Mouse (Mus musculus): ENCODE data around the gene Zfp770. TPM values are rescaled to one million over a fixed set of nuclear protein-coding genes. Genes with fewer than 3 reads are reported as not detected.
A peak's percentile ranks its signal among the peaks of the same experiment; 100 is the strongest.

Gene Zfp770
- total RNA-seq (2014; rRNA removed) = 24.2 and 28.6 TPM in 2 replicates
- polyA plus RNA-seq (2015; fragmentation: Nextera tagmentation; extraction: Ambion mirVana) = 8.1 and 8.2 TPM in 2 replicates

DNA sequence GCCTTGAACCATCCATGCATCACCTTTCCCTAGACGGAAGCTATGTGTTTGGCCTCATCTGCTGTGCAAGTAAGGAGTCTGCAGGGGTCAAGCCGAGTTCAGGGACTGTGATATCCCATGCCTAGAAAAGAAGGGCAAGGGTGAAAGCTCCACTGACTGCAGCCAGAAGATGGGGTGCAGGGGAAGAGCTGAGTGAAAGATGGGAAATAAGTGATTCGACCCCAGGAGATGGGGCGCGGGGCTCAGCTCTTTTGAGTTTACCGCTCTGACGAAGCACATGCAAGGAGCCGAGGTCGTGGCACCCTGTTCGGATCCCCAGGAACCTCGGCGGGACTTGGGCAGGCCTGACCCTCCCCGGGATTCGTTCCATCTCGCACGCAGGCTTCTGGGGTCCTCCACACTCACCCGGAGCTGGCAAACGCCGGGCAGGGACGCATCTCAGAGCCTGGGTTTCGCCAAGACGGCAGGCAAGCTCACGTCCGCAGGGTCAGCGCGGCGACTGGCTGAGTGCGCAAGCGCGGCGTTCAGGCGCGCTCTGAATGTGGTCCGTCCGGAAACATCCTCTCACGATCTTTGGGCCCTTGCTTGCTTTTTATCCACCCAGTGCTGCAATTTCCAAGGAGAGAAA lies at the start of gene Zfp770:
Gene Zfp770 (minus strand): TSS at position 538 of the 628 bp plus-strand sequence.
- peak within 1 kb of the TSS; percentile 65 for H3K4me2 ChIP-seq (ENCODE audit: low read depth)
- peak; percentile 99 for ATAC-seq
- peak within 1 kb of the TSS; percentile 82 for H3K9ac ChIP-seq
- H3K9me3 ChIP-seq (ENCODE audit: low read length) = no peaks in the 10 kb centered on the region
- no peaks in the 10 kb centered on the region for H3K27me3 ChIP-seq (ENCODE audit: insufficient read depth, low read length)
- H3K36me3 ChIP-seq (ENCODE audit: insufficient read depth) = no peaks in the 10 kb centered on the region; the same call in 1 of the 2 replicates
- peak; percentile 92 for DNase-seq
- H3K4me3 ChIP-seq (ENCODE audit: low read depth, low read length) = peak within 1 kb of the TSS; percentile 68
- WGBS = under 1% methylated on average over 36 of the region's 36 CpGs
- H3K4me1 ChIP-seq (ENCODE audit: insufficient read depth) = peaks cover 11% of the 10 kb centered on the region
- no peak for TF ChIP-seq CTCF (IDR thresholded peaks at IDR 0.05; ENCODE audit: low read depth)
- H3K27ac ChIP-seq (ENCODE audit: low read depth, low read length) = peak within 1 kb of the TSS; percentile 78

DNA sequence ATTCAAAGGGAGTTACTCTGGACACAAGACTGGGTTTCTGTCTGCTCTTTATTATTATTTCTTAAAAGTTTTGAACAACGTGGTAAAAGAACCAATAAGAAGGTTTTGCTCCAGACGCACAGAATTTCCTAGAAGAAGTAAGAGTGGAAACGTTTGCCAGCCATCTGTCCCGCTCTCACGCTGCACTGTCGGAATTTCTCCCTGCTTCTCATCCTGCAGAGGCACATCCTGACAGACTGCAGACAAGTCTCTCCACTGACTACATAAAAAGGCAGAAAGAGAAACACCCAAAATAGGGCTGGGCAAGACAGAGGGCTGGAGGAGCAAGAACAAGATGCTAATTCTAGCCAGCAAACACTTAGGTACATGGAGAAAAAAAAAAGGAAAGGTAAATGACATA lies 48.2 kb upstream of the Zfp770 start:
- no peak overlapping the region for H3K4me3 ChIP-seq (ENCODE audit: low read depth, low read length)
- DNase-seq (peak; percentile 31), ATAC-seq (peak; percentile 27; the same call in 1 of the 2 replicates)
- no peak for TF ChIP-seq CTCF (IDR thresholded peaks at IDR 0.05; ENCODE audit: low read depth)
- H3K9ac ChIP-seq = no peak overlapping the region
- no peak overlapping the region for H3K27ac ChIP-seq (ENCODE audit: low read depth, low read length)
- no peaks in the 10 kb centered on the region for H3K9me3 ChIP-seq (ENCODE audit: low read length)
- H3K27me3 ChIP-seq (ENCODE audit: insufficient read depth, low read length) = no peaks in the 10 kb centered on the region
- no peak overlapping the region for H3K4me2 ChIP-seq (ENCODE audit: low read depth)
- H3K4me1 ChIP-seq (ENCODE audit: insufficient read depth) = no peaks in the 10 kb centered on the region
- H3K36me3 ChIP-seq (ENCODE audit: insufficient read depth) = no peaks in the 10 kb centered on the region
- WGBS = 57% methylated on average over 6 of the region's 6 CpGs

DNA sequence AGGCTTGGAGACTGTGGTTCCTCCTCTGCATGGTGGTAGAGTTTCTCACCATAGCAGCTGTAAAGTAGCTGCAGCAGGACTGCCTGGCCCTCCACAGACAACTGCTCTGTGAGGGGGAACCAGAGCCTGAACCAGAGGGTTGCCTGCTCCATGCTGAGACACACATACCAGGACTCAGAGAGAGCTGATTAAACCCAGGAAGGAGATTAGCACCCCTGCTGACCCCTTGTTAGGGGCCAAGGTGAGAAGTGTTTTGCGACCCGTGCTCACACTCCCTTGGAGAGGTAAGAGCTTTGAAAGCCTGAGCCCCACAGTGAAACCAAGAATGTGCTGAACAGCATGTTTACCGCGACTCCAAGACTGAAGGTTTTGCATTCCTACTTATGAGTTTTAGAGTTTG lies 36.4 kb upstream of the Zfp770 start:
- no peaks in the 10 kb centered on the region for H3K4me1 ChIP-seq (ENCODE audit: insufficient read depth)
- H3K4me3 ChIP-seq (ENCODE audit: low read depth, low read length) = no peak overlapping the region
- no peak overlapping the region for H3K4me2 ChIP-seq (ENCODE audit: low read depth)
- WGBS = 12% methylated on average over 4 of the region's 4 CpGs
- no peaks in the 10 kb centered on the region for H3K27me3 ChIP-seq (ENCODE audit: insufficient read depth, low read length)
- DNase-seq (no peak), ATAC-seq (no peak)
- no peak overlapping the region for H3K9ac ChIP-seq
- no peaks in the 10 kb centered on the region for H3K36me3 ChIP-seq (ENCODE audit: insufficient read depth)
- no peaks in the 10 kb centered on the region for H3K9me3 ChIP-seq (ENCODE audit: low read length)
- no peak overlapping the region for H3K27ac ChIP-seq (ENCODE audit: low read depth, low read length)
- no peak for TF ChIP-seq CTCF (IDR thresholded peaks at IDR 0.05; ENCODE audit: low read depth)

DNA sequence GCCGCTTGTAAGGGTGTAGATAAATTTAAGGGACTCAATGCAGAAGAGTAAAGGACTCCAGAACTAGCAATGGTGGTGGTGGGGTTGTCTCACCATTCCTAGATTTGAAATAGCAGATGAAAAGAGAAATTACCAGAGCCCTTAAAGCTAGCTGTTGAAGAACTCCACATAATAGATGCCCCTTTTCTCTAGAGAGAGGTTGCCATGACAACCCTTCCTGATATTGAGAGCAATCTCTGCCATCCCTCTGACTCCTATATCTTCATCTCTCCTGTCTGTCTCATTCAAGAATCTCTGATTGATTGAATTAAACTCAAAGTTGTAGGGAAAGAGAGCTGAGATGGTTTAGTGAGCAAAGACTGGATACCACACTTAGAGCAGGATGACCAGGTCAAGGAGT lies 35.3 kb upstream of the Zfp770 start:
- no peak overlapping the region for H3K27ac ChIP-seq (ENCODE audit: low read depth, low read length)
- no peaks in the 10 kb centered on the region for H3K9me3 ChIP-seq (ENCODE audit: low read length)
- H3K4me1 ChIP-seq (ENCODE audit: insufficient read depth) = no peaks in the 10 kb centered on the region
- no peak for TF ChIP-seq CTCF (IDR thresholded peaks at IDR 0.05; ENCODE audit: low read depth)
- no peak overlapping the region for H3K4me3 ChIP-seq (ENCODE audit: low read depth, low read length)
- WGBS = 93% methylated on average over 1 of the region's 1 CpGs
- no peak overlapping the region for H3K4me2 ChIP-seq (ENCODE audit: low read depth)
- no peaks in the 10 kb centered on the region for H3K36me3 ChIP-seq (ENCODE audit: insufficient read depth)
- no peaks in the 10 kb centered on the region for H3K27me3 ChIP-seq (ENCODE audit: insufficient read depth, low read length)
- ATAC-seq (peak; percentile 48; the same call in 1 of the 2 replicates), DNase-seq (peak; percentile 47)
- no peak overlapping the region for H3K9ac ChIP-seq

DNA sequence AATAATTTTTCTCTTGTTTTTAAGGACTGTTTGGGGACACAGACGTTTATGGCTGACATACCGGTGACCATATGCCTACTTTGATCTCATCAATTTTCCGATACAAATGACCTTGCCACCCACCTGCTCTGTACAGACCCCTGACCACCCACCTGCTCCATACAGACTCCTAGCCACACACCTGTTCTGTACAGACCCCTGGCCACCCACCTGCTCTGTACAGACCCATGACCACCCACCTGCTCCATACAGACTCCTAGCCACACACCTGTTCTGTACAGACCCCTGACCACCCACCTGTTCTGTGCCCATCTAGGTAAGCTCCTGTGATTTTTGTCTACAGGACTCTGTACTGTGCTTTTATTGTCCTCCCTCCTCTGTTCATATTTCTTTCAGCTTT lies 34.3 kb upstream of the Zfp770 start:
- Histone ChIP-seq H3K27ac (ENCODE audit: low read depth, low read length) (no peak overlapping the region), H3K27me3 (ENCODE audit: insufficient read depth, low read length) (no peaks in the 10 kb centered on the region), H3K4me2 (ENCODE audit: low read depth) (no peak overlapping the region), H3K9me3 (ENCODE audit: low read length) (no peaks in the 10 kb centered on the region), H3K4me1 (ENCODE audit: insufficient read depth) (no peaks in the 10 kb centered on the region), H3K4me3 (ENCODE audit: low read depth, low read length) (no peak overlapping the region), H3K36me3 (ENCODE audit: insufficient read depth) (no peaks in the 10 kb centered on the region), H3K9ac (no peak overlapping the region)
- WGBS = 86% methylated on average over 3 of the region's 3 CpGs
- TF ChIP-seq CTCF (IDR thresholded peaks at IDR 0.05; ENCODE audit: low read depth) = no peak
- DNase-seq = no peak
- no peak for ATAC-seq

DNA sequence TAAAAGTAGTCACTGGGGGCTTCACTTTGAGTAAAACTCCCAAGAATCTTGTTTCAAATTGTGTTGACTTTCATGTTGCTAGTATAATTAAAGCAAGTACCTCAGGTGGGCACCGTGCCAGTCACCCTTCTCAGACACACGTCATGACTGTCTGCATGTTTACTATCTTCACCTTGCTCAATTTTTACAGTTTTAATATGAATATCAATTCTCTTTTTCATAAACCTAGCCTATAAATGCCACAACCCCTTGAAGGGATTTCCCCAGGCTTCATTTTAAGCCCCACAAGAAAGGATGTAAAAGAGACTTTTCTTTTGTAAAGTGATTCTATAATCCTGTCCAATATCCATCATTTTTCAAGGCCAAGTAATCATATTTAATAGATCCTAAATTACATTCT lies 30.0 kb upstream of the Zfp770 start:
- no peak for ATAC-seq
- Histone ChIP-seq H3K36me3 (ENCODE audit: insufficient read depth) (no peaks in the 10 kb centered on the region), H3K27me3 (ENCODE audit: insufficient read depth, low read length) (no peaks in the 10 kb centered on the region), H3K4me1 (ENCODE audit: insufficient read depth) (no peaks in the 10 kb centered on the region), H3K9ac (no peak overlapping the region), H3K9me3 (ENCODE audit: low read length) (no peaks in the 10 kb centered on the region), H3K4me2 (ENCODE audit: low read depth) (no peak overlapping the region), H3K27ac (ENCODE audit: low read depth, low read length) (no peak overlapping the region), H3K4me3 (ENCODE audit: low read depth, low read length) (no peak overlapping the region)
- no peak for DNase-seq
- TF ChIP-seq CTCF (IDR thresholded peaks at IDR 0.05; ENCODE audit: low read depth) = no peak
- WGBS = 59% methylated on average over 2 of the region's 2 CpGs

DNA sequence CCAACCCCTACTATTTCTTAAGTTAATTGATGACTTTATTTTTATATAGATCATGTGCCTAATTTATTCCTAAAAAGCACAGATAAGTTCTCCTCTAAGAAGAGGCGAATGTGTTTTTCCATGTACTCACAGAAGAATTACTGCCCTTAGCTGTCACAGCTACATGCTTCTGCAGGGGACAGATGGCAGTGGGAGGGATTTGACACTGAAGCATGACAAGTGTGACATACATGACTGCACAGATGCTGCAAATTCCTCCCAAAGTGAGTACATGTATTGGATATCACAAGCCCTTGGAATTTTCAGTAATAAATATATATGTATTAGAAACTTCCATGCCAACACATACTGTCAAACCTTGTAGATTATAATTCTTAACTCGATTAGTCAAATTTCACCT lies 27.4 kb upstream of the Zfp770 start:
- no peaks in the 10 kb centered on the region for H3K9me3 ChIP-seq (ENCODE audit: low read length)
- no peak for TF ChIP-seq CTCF (IDR thresholded peaks at IDR 0.05; ENCODE audit: low read depth)
- H3K9ac ChIP-seq = no peak overlapping the region
- WGBS = 67% methylated on average over 2 of the region's 2 CpGs
- peak; percentile 6 for DNase-seq
- no peak overlapping the region for H3K4me2 ChIP-seq (ENCODE audit: low read depth)
- no peaks in the 10 kb centered on the region for H3K4me1 ChIP-seq (ENCODE audit: insufficient read depth)
- H3K27me3 ChIP-seq (ENCODE audit: insufficient read depth, low read length) = no peaks in the 10 kb centered on the region
- no peak overlapping the region for H3K4me3 ChIP-seq (ENCODE audit: low read depth, low read length)
- H3K36me3 ChIP-seq (ENCODE audit: insufficient read depth) = no peaks in the 10 kb centered on the region
- ATAC-seq = peak; percentile 42; the same call in 1 of the 2 replicates
- no peak overlapping the region for H3K27ac ChIP-seq (ENCODE audit: low read depth, low read length)

All from forebrain, postnatal 0 days (tissue).